Mouse (Mus musculus): ENCODE data around the gene Atg4b. TPM values are rescaled to one million over a fixed set of nuclear protein-coding genes. Genes with fewer than 3 reads are reported as not detected.

Atg4b gene
- total RNA-seq (2014; rRNA removed) (51.1 and 75.8 TPM in 2 replicates), polyA plus RNA-seq (2015; fragmentation: Nextera tagmentation; extraction: Ambion mirVana) (75.0 and 76.3 TPM in 2 replicates)

DNA sequence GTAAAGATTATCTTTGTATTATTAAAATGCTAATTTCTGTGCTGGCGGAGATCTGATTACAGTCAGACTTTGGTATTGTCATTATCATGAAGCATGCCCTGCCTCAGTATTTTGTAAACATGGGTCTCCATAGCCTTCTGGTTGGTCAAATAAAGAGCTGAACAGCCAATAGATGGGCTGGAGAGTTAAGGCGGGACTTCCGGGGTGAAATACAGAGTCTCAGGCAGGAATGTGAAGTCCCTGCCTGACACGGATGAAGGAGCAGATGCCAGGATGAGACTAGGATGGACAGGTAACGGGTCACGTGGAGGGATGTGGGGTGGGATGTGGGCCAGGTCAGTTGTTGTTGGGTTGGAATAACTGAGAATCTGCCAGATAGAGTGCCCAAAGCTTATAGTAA, at the start of gene Atg4b:
Atg4b (plus strand) TSS at position 211 of the 400 bp plus-strand sequence.
- Histone ChIP-seq H3K9ac (replicated peaks; ENCODE audit: low read length) (no peak within 1 kb of the TSS), H3K27me3 (ENCODE audit: insufficient read depth, low read length) (no peaks in the 10 kb centered on the region), H3K4me1 (ENCODE audit: insufficient read depth, low read length) (peaks cover 6% of the 10 kb centered on the region; the same call in 1 of the 2 replicates), H3K9me3 (ENCODE audit: low read length) (no peaks in the 10 kb centered on the region), H3K4me2 (ENCODE audit: low read depth, low read length) (no peak within 1 kb of the TSS), H3K27ac (no peak within 1 kb of the TSS), H3K36me3 (ENCODE audit: insufficient read depth, low read length) (peaks cover 15% of the 10 kb centered on the region), H3K4me3 (ENCODE audit: low read length) (no peak within 1 kb of the TSS)
- WGBS, result 79% methylated on average over 6 of the region's 6 CpGs
- DNase-seq (ENCODE audit: low spot score), result no peak
- no peak for ATAC-seq
- TF ChIP-seq CTCF (IDR thresholded peaks at IDR 0.05; ENCODE audit: low read depth), result no peak

DNA sequence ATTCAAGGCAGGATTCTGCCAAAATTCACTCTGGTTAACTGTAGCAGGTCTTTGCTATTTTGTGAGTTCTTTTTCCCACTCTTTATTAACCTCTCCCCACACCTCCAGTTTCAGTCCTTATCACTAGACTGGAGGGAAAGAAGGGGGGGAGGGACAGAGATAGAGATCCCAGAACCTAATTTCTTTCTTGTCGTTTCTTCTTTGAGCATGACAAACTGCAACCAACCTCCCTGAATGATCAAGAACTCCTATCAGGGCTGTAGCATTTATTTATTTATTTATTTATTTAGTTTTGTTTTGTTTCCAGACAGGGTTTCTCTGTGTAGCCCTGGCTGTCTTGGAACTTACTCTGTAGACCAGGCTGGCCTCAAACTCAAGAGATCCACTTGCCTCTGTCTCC, 49.2 kb upstream of the Atg4b start:
- Histone ChIP-seq H3K27ac (no peak overlapping the region), H3K27me3 (ENCODE audit: insufficient read depth, low read length) (no peaks in the 10 kb centered on the region), H3K9ac (replicated peaks; ENCODE audit: low read length) (no peak overlapping the region), H3K9me3 (ENCODE audit: low read length) (no peaks in the 10 kb centered on the region), H3K4me2 (ENCODE audit: low read depth, low read length) (no peak overlapping the region), H3K36me3 (ENCODE audit: insufficient read depth, low read length) (peaks cover 12% of the 10 kb centered on the region; the same call in 1 of the 2 replicates), H3K4me3 (ENCODE audit: low read length) (no peak overlapping the region), H3K4me1 (ENCODE audit: insufficient read depth, low read length) (no peaks in the 10 kb centered on the region)
- no peak for TF ChIP-seq CTCF (IDR thresholded peaks at IDR 0.05; ENCODE audit: low read depth)
- ATAC-seq, result no peak
- WGBS, result 89% methylated on average over 1 of the region's 1 CpGs
- no peak for DNase-seq (ENCODE audit: low spot score)

DNA sequence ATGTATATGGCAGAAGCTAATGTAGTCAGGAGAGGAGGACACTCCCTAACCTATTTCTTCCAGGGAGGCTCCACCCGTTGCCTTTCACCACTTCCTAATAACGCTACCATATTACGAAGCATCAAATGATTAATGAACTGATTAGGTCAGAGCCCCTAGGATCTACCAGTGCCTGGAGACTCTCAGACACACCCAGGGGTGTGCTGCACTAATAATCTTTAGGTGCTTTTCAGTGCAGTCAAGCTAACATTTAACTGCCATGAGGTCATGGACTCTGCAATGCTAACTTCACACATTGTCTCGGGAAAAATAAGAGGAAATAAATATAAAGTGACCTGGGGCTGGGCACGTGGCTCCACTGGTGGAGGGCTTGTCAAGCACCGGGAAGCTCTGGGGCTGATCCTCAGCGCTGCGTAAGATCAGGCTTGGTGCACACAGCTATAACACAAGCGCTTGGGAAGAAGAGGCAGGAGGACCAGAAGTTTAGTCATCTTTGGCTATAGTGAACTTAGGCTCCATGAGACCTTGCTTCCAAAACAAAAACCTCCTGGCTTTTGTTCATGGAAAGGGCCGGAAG, 47.7 kb upstream of the Atg4b start:
- H3K4me1 ChIP-seq (ENCODE audit: insufficient read depth, low read length), result no peaks in the 10 kb centered on the region
- WGBS, result 95% methylated on average over 10 of the region's 10 CpGs
- DNase-seq (ENCODE audit: low spot score) (no peak), ATAC-seq (no peak)
- H3K4me2 ChIP-seq (ENCODE audit: low read depth, low read length), result no peak overlapping the region
- no peak overlapping the region for H3K9ac ChIP-seq (replicated peaks; ENCODE audit: low read length)
- no peak for TF ChIP-seq CTCF (IDR thresholded peaks at IDR 0.05; ENCODE audit: low read depth)
- no peak overlapping the region for H3K27ac ChIP-seq
- H3K9me3 ChIP-seq (ENCODE audit: low read length), result no peaks in the 10 kb centered on the region
- H3K36me3 ChIP-seq (ENCODE audit: insufficient read depth, low read length), result peaks cover 12% of the 10 kb centered on the region; the same call in 1 of the 2 replicates
- no peaks in the 10 kb centered on the region for H3K27me3 ChIP-seq (ENCODE audit: insufficient read depth, low read length)
- no peak overlapping the region for H3K4me3 ChIP-seq (ENCODE audit: low read length)

DNA sequence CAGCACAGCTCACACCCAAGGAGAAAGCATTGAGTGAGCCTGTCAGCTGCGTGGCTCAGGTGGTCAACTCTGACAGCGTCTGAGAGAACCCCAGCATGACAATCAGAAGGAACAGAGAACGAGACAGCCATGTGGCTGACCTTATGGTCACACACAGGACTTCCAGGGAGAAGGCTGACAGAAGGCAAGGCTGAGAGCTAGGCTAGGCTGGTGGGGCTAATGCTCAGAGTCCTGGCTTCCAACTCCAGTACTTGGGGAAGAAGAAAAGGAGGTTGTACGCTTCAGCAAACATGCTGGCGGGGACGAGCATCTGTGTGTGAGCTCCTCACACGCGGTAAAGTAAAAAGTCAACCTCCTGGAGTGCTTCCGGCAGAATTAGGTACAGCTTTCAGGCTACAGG, 47.0 kb upstream of the Atg4b start:
- Histone ChIP-seq H3K27me3 (ENCODE audit: insufficient read depth, low read length) (no peaks in the 10 kb centered on the region), H3K4me2 (ENCODE audit: low read depth, low read length) (no peak overlapping the region), H3K27ac (no peak overlapping the region), H3K4me1 (ENCODE audit: insufficient read depth, low read length) (no peaks in the 10 kb centered on the region), H3K36me3 (ENCODE audit: insufficient read depth, low read length) (peaks cover 12% of the 10 kb centered on the region; the same call in 1 of the 2 replicates), H3K9ac (replicated peaks; ENCODE audit: low read length) (no peak overlapping the region), H3K4me3 (ENCODE audit: low read length) (no peak overlapping the region), H3K9me3 (ENCODE audit: low read length) (no peaks in the 10 kb centered on the region)
- DNase-seq (ENCODE audit: low spot score), result no peak
- TF ChIP-seq CTCF (IDR thresholded peaks at IDR 0.05; ENCODE audit: low read depth), result no peak
- 74% methylated on average over 9 of the region's 9 CpGs for WGBS
- ATAC-seq, result peak; percentile 48

DNA sequence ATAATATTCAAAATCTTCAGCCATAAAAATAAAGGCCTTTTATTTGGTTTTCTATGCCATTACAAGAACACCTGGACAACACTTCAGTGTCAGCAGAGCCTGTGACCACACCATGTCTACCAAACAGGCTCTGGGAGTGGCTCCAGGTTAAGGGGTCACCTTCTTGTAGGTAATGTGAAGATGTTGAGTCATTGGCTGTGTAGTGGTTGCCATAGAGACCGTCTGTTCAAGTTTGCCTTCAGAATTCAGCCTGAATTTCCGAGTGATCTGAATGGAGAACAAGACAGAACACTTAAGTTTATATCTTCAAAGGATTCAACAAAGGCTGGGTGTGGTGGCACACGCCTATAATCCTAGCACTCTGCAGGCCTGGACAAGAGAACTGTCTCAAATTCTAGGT, 45.9 kb upstream of the Atg4b start:
- peaks cover 12% of the 10 kb centered on the region; the same call in 1 of the 2 replicates for H3K36me3 ChIP-seq (ENCODE audit: insufficient read depth, low read length)
- no peaks in the 10 kb centered on the region for H3K4me1 ChIP-seq (ENCODE audit: insufficient read depth, low read length)
- H3K9me3 ChIP-seq (ENCODE audit: low read length), result no peaks in the 10 kb centered on the region
- ATAC-seq, result no peak
- no peak overlapping the region for H3K27ac ChIP-seq
- no peaks in the 10 kb centered on the region for H3K27me3 ChIP-seq (ENCODE audit: insufficient read depth, low read length)
- no peak for DNase-seq (ENCODE audit: low spot score)
- no peak overlapping the region for H3K4me3 ChIP-seq (ENCODE audit: low read length)
- no peak overlapping the region for H3K9ac ChIP-seq (replicated peaks; ENCODE audit: low read length)
- no peak overlapping the region for H3K4me2 ChIP-seq (ENCODE audit: low read depth, low read length)
- TF ChIP-seq CTCF (IDR thresholded peaks at IDR 0.05; ENCODE audit: low read depth), result no peak
- WGBS, result 64% methylated on average over 3 of the region's 3 CpGs

DNA sequence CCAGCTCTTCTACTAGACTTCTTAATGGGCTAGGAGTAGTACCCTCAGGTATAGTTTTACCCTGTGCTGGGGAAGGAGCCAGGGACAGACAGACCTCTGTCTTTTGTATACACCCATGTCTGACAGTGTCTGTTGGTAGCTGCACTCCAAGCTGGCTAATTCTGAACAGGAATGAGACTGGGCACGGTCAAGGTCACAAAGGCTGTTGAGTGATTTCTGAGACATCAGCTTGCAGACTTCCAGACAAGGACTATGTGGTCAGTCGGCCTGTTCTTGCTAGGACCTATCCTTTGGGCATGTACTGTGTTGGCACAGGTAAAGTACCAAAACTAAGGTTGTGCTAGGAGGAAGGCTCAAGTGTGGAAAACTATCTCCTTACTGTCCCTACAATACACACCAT, 35.1 kb upstream of the Atg4b start:
- H3K9ac ChIP-seq (replicated peaks; ENCODE audit: low read length), result no peak overlapping the region
- DNase-seq (ENCODE audit: low spot score), result no peak
- H3K9me3 ChIP-seq (ENCODE audit: low read length), result no peaks in the 10 kb centered on the region
- 90% methylated on average over 2 of the region's 2 CpGs for WGBS
- H3K4me1 ChIP-seq (ENCODE audit: insufficient read depth, low read length), result no peaks in the 10 kb centered on the region
- H3K27ac ChIP-seq, result no peak overlapping the region
- peaks cover 6% of the 10 kb centered on the region; the same call in 1 of the 2 replicates for H3K36me3 ChIP-seq (ENCODE audit: insufficient read depth, low read length)
- no peak for TF ChIP-seq CTCF (IDR thresholded peaks at IDR 0.05; ENCODE audit: low read depth)
- H3K4me2 ChIP-seq (ENCODE audit: low read depth, low read length), result no peak overlapping the region
- H3K4me3 ChIP-seq (ENCODE audit: low read length), result no peak overlapping the region
- no peak for ATAC-seq
- no peaks in the 10 kb centered on the region for H3K27me3 ChIP-seq (ENCODE audit: insufficient read depth, low read length)

DNA sequence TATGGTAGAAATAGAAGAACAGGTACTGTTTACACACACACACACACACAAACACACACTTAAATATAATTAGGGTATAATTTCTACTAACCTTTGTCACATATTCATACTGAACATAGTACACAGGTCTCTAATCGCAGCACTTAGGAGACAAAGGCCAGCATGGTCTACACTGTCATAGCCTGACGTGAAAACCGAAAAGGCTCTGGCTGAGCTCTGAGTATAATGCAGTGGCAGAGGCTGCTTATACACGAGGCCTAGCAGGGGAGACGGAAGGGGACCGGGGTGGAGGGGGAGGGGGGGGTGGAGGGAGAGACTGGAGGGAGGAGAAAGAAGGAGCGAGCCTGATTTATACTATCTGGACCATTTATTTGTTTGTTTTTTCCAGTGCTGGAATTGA, 29.7 kb upstream of the Atg4b start:
- no peak for ATAC-seq
- Histone ChIP-seq H3K27me3 (ENCODE audit: insufficient read depth, low read length) (no peaks in the 10 kb centered on the region), H3K36me3 (ENCODE audit: insufficient read depth, low read length) (peaks cover 7% of the 10 kb centered on the region; the same call in 1 of the 2 replicates), H3K4me3 (ENCODE audit: low read length) (no peak overlapping the region), H3K4me1 (ENCODE audit: insufficient read depth, low read length) (no peaks in the 10 kb centered on the region), H3K9me3 (ENCODE audit: low read length) (no peaks in the 10 kb centered on the region), H3K27ac (no peak overlapping the region), H3K4me2 (ENCODE audit: low read depth, low read length) (no peak overlapping the region), H3K9ac (replicated peaks; ENCODE audit: low read length) (no peak overlapping the region)
- no peak for DNase-seq (ENCODE audit: low spot score)
- WGBS, result 63% methylated on average over 7 of the region's 7 CpGs
- TF ChIP-seq CTCF (IDR thresholded peaks at IDR 0.05; ENCODE audit: low read depth), result no peak

Data from hindbrain, postnatal 0 days (tissue).